Mouse (Mus musculus) CH12.LX (cell line): ENCODE results near the gene Ctnna3. TPM values are rescaled to one million over a fixed set of nuclear protein-coding genes. Genes with fewer than 3 reads are reported as not detected.

ENCODE experiments used
- DNase-seq: peaks from one replicate; pipeline ENCODE4 v3.0.0-alpha.2; 2013; ENCODE audit errors: extremely low read depth
- H3K27ac ChIP-seq: 2 replicates; pipeline ENCODE4 v1.5.1; 2012; ENCODE audit warnings: low read depth, mild to moderate bottlenecking, control low read depth, moderate library complexity; ENCODE audit not compliant: insufficient read depth
- H3K27me3 ChIP-seq: replicated peaks from 2 replicates; pipeline ENCODE3; 2012; ENCODE audit warnings: inconsistent platforms
- H3K36me3 ChIP-seq, 2 experiments: replicated peaks in 1 of 2; 2 replicates each; pipeline versions ENCODE3 to v1.6.1; 2012; ENCODE audit warnings: inconsistent platforms in 1 of 2, low read length in 1 of 2, mild to moderate bottlenecking in 1 of 2, mixed read lengths in 1 of 2, moderate library complexity in 1 of 2; ENCODE audit not compliant: control insufficient read depth in 1 of 2, insufficient read depth in 1 of 2
- H3K4me1 ChIP-seq, 2 experiments: 2 replicates each; pipeline ENCODE4 v1.6.1; 2012; ENCODE audit warnings: inconsistent platforms in 1 of 2, moderate library complexity in 1 of 2; ENCODE audit not compliant: insufficient read depth in 2 of 2, control insufficient read depth in 1 of 2
- H3K4me2 ChIP-seq: 2 replicates; pipeline ENCODE4 v1.6.1; 2012; ENCODE audit warnings: low read depth, mild to moderate bottlenecking, control low read depth; ENCODE audit not compliant: poor library complexity, insufficient read depth, severe bottlenecking
- H3K4me3 ChIP-seq, 3 experiments: fragments of 150-350 bp in 1 of 3; sonication (generic) in 1 of 3; replicated peaks in 1 of 3; 2 replicates each; pipeline versions ENCODE3 to v1.5.1; 2011 to 2012; ENCODE audit warnings: low read depth in 2 of 3, low read length in 2 of 3, mild to moderate bottlenecking in 2 of 3, moderate library complexity in 2 of 3, control low read depth in 1 of 3, improper control_type of control experiment in 1 of 3, inconsistent platforms in 1 of 3, mixed read lengths in 1 of 3; ENCODE audit not compliant: poor library complexity in 1 of 3
- H3K79me2 ChIP-seq: replicated peaks from 2 replicates; pipeline ENCODE4 v1.6.1; 2012; ENCODE audit warnings: mild to moderate bottlenecking, moderate library complexity; ENCODE audit not compliant: control insufficient read depth, poor library complexity, insufficient read depth, severe bottlenecking; ENCODE audit errors: extremely low read depth
- H3K9ac ChIP-seq: 2 replicates; pipeline ENCODE4 v1.6.1; 2012; ENCODE audit warnings: low read depth, mild to moderate bottlenecking, control low read depth, moderate library complexity; ENCODE audit not compliant: insufficient read depth
- H3K9me3 ChIP-seq: replicated peaks from 2 replicates; pipeline ENCODE3; 2012; ENCODE audit warnings: low read length, inconsistent platforms, mixed read lengths
- BHLHE40 ChIP-seq: IDR thresholded peaks from 2 replicates; pipeline ENCODE4 v1.6.1; 2011; ENCODE audit warnings: mild to moderate bottlenecking, low read depth, low read length, improper control_type of control experiment
- CHD2 ChIP-seq: IDR thresholded peaks from 2 replicates; pipeline ENCODE4 v1.6.1; 2011; ENCODE audit warnings: low read length, improper control_type of control experiment
- E2F4 ChIP-seq: IDR thresholded peaks from 2 replicates; pipeline ENCODE4 v1.6.1; 2011; ENCODE audit warnings: low read depth, low read length, improper control_type of control experiment; ENCODE audit not compliant: insufficient replicate concordance
- ETS1 ChIP-seq: conservative IDR thresholded peaks from 2 replicates; pipeline ENCODE4 v1.6.1; 2012; ENCODE audit warnings: low read depth, mild to moderate bottlenecking, inconsistent platforms, low read length, improper control_type of control experiment, moderate library complexity
- HCFC1 ChIP-seq: IDR thresholded peaks from 2 replicates; pipeline ENCODE4 v1.6.1; 2012; ENCODE audit warnings: low read depth, mild to moderate bottlenecking, inconsistent platforms, low read length, improper control_type of control experiment
- IRF4 ChIP-seq: IDR thresholded peaks from 2 replicates; pipeline ENCODE4 v1.6.1; 2014; ENCODE audit warnings: low read depth, mild to moderate bottlenecking, inconsistent platforms, low read length, improper control_type of control experiment
- JUN ChIP-seq: IDR thresholded peaks from 2 replicates; pipeline ENCODE4 v1.6.1; 2011; ENCODE audit warnings: low read depth, mild to moderate bottlenecking, low read length, improper control_type of control experiment, moderate library complexity; ENCODE audit not compliant: insufficient read depth
- KAT2A ChIP-seq: IDR thresholded peaks from 2 replicates; pipeline ENCODE4 v1.6.1; 2012; ENCODE audit warnings: low read length, improper control_type of control experiment, inconsistent platforms; ENCODE audit not compliant: insufficient replicate concordance
- MAFK ChIP-seq: IDR thresholded peaks from 2 replicates; pipeline ENCODE4 v1.6.1; 2011; ENCODE audit warnings: low read length, improper control_type of control experiment; ENCODE audit not compliant: insufficient replicate concordance
- MAZ ChIP-seq: IDR thresholded peaks from 2 replicates; pipeline ENCODE4 v1.6.1; 2012; ENCODE audit warnings: low read depth, mild to moderate bottlenecking, inconsistent platforms, low read length, improper control_type of control experiment, moderate library complexity
- MEF2A ChIP-seq: IDR thresholded peaks from 2 replicates; pipeline ENCODE4 v1.6.1; 2014; ENCODE audit warnings: low read depth, mild to moderate bottlenecking, inconsistent platforms, low read length, improper control_type of control experiment, borderline replicate concordance
- NELFE ChIP-seq: IDR thresholded peaks from 2 replicates; pipeline ENCODE4 v1.6.1; 2011; ENCODE audit warnings: low read depth, low read length, improper control_type of control experiment
- NRF1 ChIP-seq: IDR thresholded peaks from 2 replicates; pipeline ENCODE4 v1.6.1; 2014; ENCODE audit warnings: low read depth, mild to moderate bottlenecking, inconsistent platforms, low read length, improper control_type of control experiment, moderate library complexity
- PAX5 ChIP-seq: IDR thresholded peaks from 2 replicates; pipeline ENCODE4 v1.6.1; 2012; ENCODE audit warnings: low read length, inconsistent platforms, mixed read lengths
- RAD21 ChIP-seq: IDR thresholded peaks from 2 replicates; pipeline ENCODE4 v1.6.1; 2011; ENCODE audit warnings: low read depth, mild to moderate bottlenecking, low read length, improper control_type of control experiment, moderate library complexity
- SIN3A ChIP-seq: IDR thresholded peaks from 2 replicates; pipeline ENCODE4 v1.6.1; 2012; ENCODE audit warnings: low read length, improper control_type of control experiment, inconsistent platforms
- USF1 ChIP-seq: IDR thresholded peaks from 2 replicates; pipeline ENCODE4 v1.6.1; 2014; ENCODE audit warnings: low read depth, mild to moderate bottlenecking, inconsistent platforms, low read length, improper control_type of control experiment
- USF2 ChIP-seq: conservative IDR thresholded peaks from 2 replicates; pipeline ENCODE4 v1.6.1; 2011; ENCODE audit warnings: low read depth, low read length, improper control_type of control experiment
- ZC3H11A ChIP-seq: IDR thresholded peaks from 2 replicates; pipeline ENCODE4 v1.6.1; 2012; ENCODE audit warnings: low read depth, mild to moderate bottlenecking, inconsistent platforms, low read length, improper control_type of control experiment
- ZKSCAN1 ChIP-seq: IDR thresholded peaks from 2 replicates; pipeline ENCODE4 v1.6.1; 2012; ENCODE audit warnings: low read depth, inconsistent platforms, low read length, improper control_type of control experiment, borderline replicate concordance
- ZMIZ1 ChIP-seq: IDR thresholded peaks from 2 replicates; pipeline ENCODE4 v1.6.1; 2012; ENCODE audit warnings: low read depth, mild to moderate bottlenecking, inconsistent platforms, low read length, improper control_type of control experiment
- ZNF384 ChIP-seq: IDR thresholded peaks from 2 replicates; pipeline ENCODE4 v1.6.1; 2012; ENCODE audit warnings: low read depth, low read length, improper control_type of control experiment, inconsistent platforms
- dilution Hi-C: fragments of 300-500 bp; cut with MboI; formaldehyde crosslinking; loops from 2 replicates; pipeline ENCODE4 v1.14.3; 2020; ENCODE audit warnings: low sequenced_read_pairs; ENCODE audit not compliant: extremely low pct_unique_long_range_greater_than_20kb, extremely low pct_ligation_motif_present
- in situ Hi-C: fragments of 300-500 bp; cut with MboI; formaldehyde crosslinking; loops from 3 replicates; pipeline ENCODE4 v1.14.3; 2019; ENCODE audit warnings: low sequenced_read_pairs, low pct_ligation_motif_present, low pct_unique_long_range_greater_than_20kb, mixed read lengths
- polyA plus RNA-seq: library from polyadenylated mRNA; unstranded; fragments of >175 nt; gene quantifications from 2 replicates; pipeline ENCODE4 v1.2.1, GENCODE M21; 2012; ENCODE audit warnings: low read depth; ENCODE audit not compliant: insufficient read length
- total RNA-seq, 2 experiments: library from RNA; depleted of rRNA; stranded (reverse); fragments of 300-350 nt in 1 of 2; fragments of >200 nt in 1 of 2; gene quantifications; 2 replicates each; pipeline ENCODE4 v1.2.3; 2012 to 2014

The Ctnna3 gene
- total and polyA plus RNA-seq, 3 experiments = 0.09 TPM; not detected in 2

GRCm38 (mm10) chr10:63978969-63979368 lies 549.1 kb downstream of the Ctnna3 start:
- no peak for TF ChIP-seq ZC3H11A
- no peak for TF ChIP-seq NRF1
- no peak for TF ChIP-seq KAT2A
- no peak for TF ChIP-seq USF1
- no peak for TF ChIP-seq MAFK
- TF ChIP-seq ETS1 = no peak
- TF ChIP-seq ZMIZ1 = no peak
- TF ChIP-seq BHLHE40 = no peak
- no peak for TF ChIP-seq IRF4
- TF ChIP-seq CHD2 = no peak
- no peak for TF ChIP-seq E2F4
- no peak for TF ChIP-seq USF2
- TF ChIP-seq JUN = no peak
- no peak for TF ChIP-seq MEF2A
- no peak for TF ChIP-seq PAX5
- TF ChIP-seq NELFE = no peak
- TF ChIP-seq ZNF384 = no peak
- no peak for TF ChIP-seq SIN3A
- TF ChIP-seq MAZ = no peak
- Histone ChIP-seq H3K9me3 (peaks cover 51% of the 10 kb centered on the region), H3K4me2 (no peak overlapping the region), H3K4me1 (no peaks in the 10 kb centered on the region), H3K79me2 (no peaks in the 10 kb centered on the region), H3K9ac (no peak overlapping the region), H3K4me3 (no peak overlapping the region), H3K27ac (no peak overlapping the region), H3K36me3 (no peaks in the 10 kb centered on the region), H3K27me3 (no peaks in the 10 kb centered on the region)
- DNase-seq = no peak
- dilution Hi-C loops (no loop called here), in situ Hi-C loops (no loop called here)

GRCm38 (mm10) chr10:63979410-63979809 lies 549.5 kb downstream of the Ctnna3 start:
- TF ChIP-seq RAD21 (no peak), ZNF384 (no peak), HCFC1 (no peak), ZKSCAN1 (no peak), CHD2 (no peak), JUN (no peak), E2F4 (no peak), PAX5 (no peak), NRF1 (no peak), MEF2A (no peak)
- Histone ChIP-seq H3K4me2 (no peak overlapping the region), H3K79me2 (no peaks in the 10 kb centered on the region), H3K4me1 (no peaks in the 10 kb centered on the region), H3K9me3 (peaks cover 56% of the 10 kb centered on the region), H3K9ac (no peak overlapping the region), H3K27me3 (no peaks in the 10 kb centered on the region), H3K4me3 (no peak overlapping the region), H3K27ac (no peak overlapping the region), H3K36me3 (no peaks in the 10 kb centered on the region)
- DNase-seq = no peak
- dilution Hi-C loops = no loop called here
- in situ Hi-C loops = no loop called here
